Mouse (Mus musculus): Measurements from ENCODE around the gene Trp53i13.

Gene Trp53i13

DNA sequence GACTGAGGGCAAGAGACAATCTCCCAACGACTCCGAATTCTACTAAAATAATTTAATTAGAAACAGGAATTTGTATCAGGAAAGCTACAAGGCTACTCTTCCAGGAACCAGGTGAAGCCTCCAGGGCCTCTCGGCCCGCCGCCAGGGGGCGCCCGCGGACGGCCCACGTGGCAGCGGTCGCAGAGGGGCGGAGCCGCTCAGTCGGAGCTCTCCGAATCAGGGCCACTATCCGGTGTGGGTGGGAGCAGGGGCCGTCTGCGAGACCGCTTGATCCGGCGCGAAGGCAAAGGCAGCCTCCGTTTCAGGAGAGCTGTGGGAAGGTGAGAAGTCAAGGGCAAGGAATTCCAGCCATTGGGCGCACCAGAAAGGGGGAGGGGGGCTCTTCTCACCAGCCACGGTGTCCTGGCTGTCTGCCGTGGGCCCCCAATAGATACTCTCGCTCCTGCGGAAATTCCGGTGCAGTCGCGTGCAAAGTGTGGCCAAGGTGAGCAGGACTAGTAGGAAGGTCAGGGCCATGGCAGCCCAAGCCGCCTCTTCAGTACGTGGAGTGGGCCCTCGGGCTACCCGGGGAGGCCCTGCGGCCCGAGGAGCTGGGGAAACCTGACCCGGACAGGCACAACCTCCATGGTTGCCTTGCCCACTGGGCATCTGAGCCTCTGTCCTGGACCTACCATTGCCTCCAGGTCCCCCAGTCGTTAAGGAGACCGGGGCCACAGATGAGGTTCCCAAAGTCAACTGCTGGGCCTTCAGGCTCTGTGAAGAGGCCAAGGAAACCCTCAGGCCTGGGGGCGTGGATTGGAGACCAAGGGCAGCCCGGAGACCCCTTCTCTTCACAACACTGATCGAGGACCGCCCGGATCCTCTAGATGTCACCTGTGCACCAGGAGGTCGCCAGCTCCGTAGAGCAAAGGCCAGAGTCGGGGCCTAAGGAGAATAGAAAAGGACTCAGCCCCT lies 7.4 kb downstream of the Trp53i13 start:
- no peak for DNase-seq (ENCODE audit: extremely low read depth, low read depth)

DNA sequence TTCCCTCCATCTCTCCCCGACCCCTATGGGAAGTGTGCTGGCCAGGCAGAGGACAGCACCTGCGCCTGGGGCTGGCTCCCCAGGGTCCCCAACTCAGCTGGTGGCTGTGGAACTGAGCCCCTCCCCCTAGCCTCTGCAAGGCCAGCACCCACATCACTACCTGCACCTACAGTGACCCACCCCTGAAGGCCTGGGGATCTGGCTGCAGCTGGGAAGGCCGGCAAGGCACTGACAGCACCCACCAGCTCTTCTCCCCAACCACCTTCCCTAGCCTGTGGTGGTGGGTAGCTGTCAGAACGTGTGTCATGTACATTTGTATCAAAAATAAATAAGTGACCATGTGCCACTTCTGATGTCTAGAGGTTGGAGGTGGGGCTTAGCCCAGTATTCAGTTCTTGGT lies 8.4 kb downstream of the Trp53i13 start:
- no peak for DNase-seq (ENCODE audit: extremely low read depth, low read depth)

DNA sequence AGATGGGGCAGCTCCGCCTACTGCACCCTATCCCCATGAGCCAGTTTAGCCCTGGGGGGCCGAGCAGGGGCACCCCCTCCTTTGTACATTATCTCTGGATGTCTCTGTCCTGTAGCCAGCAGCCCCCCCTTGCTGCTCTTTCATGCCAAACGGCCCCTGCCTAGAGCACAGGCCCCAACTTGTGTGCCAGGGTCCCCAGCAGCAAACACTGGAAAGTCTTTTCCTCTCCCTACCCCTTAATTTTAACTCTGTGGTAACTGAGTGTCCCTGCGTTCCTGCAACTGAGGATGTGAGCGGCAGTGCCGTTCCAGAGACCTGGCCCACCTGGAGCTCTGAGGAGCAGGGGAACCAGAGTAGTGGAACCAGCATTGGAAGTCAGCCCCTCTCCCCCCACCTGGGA lies 8.8 kb downstream of the Trp53i13 start:
- no peak for DNase-seq (ENCODE audit: extremely low read depth, low read depth)

DNA sequence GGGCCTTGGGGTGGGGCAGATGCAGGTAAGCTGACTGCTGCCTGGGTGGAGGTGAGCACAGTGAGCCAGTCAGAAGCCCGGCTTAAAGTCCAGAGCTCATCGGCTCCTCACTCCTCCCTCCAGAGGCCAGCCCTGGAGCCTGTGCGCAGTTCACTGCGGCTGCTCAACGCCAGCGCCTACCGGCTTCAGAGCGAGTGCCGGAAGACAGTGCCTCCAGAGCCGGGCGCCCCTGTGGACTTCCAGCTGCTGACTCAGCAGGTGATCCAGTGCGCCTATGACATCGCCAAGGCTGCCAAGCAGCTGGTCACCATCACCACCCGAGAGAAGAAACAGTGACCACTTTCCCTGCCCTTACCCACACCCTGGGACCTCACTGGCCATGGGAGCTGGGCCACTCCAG lies 9.5 kb downstream of the Trp53i13 start:
- DNase-seq (ENCODE audit: extremely low read depth, low read depth), result no peak

DNA sequence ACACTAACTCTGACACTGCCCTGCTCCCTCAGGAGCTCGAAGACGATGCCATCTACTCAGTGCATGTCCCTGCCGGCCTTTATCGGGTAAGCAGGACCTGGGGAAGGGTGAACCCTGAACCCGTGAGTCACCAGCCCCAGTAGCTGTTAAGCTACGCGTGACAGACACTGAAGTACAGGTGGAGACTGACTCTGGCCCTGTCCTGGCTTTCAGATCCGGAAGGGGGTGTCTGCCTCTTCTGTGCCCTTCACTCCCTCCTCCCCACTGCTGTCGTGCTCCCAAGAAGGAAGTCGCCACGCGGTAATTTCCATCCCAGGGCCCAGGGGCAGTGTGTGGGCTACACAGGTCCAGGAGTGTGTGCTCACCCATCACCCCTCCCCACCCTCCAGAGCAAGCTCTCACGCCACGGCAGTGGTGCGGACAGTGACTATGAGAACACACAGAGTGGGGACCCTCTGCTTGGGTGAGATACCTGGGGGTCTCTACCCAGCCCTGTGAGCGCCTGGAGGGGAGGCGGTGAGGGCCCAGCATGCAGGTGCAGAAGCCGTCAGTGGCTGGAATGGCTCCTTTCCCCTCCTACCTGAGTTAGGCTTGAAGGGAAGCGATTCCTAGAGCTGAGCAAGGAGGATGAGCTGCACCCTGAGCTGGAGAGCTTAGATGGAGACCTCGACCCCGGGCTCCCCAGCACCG lies 10.3 kb downstream of the Trp53i13 start:
- DNase-seq (ENCODE audit: extremely low read depth, low read depth), result no peak

DNA sequence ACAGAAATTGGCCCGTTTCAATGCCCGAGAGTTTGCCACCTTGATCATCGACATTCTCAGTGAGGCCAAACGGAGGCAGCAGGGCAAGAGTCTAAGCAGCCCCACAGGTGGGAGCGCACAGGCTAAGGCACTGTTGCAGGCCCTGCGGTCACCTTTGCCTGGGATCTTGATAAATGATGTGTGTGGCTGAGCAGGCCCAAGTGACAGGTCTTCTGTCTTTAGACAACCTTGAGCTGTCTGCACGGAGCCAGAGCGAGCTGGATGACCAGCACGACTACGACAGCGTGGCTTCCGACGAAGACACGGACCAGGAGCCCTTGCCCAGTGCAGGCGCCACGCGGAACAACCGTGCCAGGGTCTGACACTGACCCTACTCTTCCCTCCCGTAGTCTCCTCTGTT lies 11.4 kb downstream of the Trp53i13 start:
- no peak for DNase-seq (ENCODE audit: extremely low read depth, low read depth)

DNA sequence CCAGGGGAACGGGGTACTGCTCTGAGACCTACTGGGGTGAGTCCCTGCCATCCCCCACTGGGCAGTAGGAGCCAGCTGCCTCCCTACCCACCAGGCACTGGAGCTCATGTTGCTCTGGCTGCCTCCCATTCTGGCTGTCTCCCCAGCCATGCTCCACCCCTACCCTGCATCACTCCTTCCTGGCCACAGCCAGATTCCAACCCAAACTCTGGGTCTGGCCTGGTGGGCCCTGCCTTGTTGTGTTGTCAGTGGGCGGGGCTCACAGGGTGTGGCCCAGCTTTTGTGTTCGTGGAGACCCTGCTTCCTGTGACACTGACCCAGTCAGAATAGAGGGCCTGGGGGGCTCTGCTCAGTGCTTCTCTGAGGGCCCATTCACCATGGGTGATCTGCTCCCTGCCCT lies 12.3 kb downstream of the Trp53i13 start:
- DNase-seq (ENCODE audit: extremely low read depth, low read depth), result no peak

DNA sequence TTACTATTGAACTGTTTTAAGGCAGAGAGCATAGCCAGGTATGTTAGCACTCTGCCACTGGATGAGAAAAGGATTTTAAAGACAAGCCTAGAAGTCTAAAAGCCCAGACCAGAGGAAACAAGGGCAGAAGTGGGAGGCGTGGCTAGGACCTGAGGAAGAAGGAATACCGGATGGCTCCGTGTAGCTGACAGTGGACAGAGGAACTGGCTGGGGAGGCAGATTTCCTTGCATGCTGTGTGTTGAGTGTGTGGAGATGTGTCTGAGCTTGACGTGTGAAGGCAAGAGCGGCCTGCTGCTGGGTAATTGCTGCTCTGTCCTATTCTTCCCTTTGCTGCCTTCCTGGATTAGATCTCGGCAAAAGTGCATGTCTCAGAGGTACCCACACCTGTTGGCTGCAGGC lies 13.3 kb downstream of the Trp53i13 start:
- DNase-seq (ENCODE audit: extremely low read depth, low read depth), result no peak

DNA sequence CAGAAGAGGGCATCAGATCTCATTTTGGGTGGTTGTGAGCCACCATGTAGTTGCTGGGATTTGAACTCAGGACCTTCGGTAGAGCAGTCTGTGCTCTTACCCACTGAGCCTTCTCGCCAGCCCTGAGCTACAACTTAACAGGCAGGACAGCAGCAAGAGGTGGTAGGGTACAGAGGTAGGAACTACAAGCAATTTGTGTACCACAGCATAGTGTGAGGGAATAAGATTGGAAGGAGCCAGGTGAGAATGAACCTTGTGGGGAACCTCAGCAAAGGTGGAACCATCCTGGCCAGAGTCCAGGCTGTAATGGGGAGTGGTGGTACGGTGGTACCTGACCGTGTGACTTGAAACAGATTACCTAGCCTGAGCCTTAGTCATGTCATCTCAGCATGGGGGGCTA lies 13.8 kb downstream of the Trp53i13 start:
- no peak for DNase-seq (ENCODE audit: extremely low read depth, low read depth)

DNA sequence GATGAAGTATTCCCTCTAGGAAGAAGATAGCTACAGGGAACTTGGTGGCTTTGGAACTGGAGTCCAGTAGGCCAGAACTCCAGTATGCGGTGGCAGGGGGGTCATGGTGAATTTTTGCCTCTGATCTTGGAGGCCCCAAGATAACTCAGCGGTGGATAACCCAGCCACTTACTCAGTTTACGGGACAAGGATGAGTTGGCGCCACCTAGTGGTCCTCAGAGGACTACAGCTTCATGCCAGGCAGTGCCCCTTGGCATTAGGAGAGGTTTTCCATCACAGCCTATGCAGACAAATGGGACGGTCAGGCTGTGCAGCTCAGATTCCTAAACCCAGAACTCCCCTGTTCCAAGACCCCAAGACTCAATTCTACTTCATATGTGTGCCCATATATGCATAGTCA lies 14.4 kb downstream of the Trp53i13 start:
- no peak for DNase-seq (ENCODE audit: extremely low read depth, low read depth)

DNA sequence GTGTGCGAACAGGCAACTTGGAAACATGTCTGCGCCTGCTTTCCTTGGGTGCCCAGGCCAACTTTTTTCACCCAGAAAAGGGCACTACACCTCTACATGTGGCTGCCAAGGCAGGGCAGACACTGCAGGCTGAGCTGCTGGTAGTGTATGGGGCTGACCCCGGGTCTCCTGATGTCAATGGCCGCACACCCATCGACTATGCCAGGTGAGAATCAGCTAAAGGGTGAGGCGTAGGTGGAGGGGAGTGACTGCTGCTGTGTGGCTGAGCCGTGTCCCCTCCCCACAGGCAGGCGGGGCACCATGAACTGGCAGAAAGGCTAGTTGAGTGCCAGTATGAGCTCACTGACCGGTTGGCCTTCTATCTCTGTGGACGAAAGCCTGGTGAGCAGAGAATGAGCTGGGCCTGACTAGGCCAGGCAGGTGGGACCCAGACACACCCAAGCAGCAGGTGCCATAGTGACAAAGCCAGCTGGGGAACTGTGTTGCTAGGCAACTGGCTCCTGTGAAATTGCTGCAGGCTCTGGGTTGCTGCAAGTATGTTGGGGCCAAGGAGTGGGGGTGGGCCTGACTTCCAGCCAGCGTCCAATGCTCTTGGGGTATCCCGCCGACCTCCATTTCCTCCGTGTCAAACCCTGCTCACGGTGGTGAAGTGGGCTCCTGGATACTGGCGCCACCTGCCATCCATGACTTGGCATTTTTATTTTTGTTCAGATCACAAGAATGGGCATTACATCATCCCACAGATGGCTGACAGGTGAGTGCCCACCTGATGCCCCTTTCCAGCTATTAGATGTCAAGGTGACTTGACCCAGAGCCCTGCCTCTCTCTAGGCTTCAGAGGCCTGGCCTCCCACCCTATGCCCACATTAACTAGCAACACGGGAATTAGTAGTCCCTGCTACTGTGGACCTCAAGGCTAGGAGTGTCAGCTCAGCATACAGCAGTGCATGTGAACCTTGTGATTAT lies 15.1 kb downstream of the Trp53i13 start:
- DNase-seq (ENCODE audit: extremely low read depth, low read depth), result no peak

DNA sequence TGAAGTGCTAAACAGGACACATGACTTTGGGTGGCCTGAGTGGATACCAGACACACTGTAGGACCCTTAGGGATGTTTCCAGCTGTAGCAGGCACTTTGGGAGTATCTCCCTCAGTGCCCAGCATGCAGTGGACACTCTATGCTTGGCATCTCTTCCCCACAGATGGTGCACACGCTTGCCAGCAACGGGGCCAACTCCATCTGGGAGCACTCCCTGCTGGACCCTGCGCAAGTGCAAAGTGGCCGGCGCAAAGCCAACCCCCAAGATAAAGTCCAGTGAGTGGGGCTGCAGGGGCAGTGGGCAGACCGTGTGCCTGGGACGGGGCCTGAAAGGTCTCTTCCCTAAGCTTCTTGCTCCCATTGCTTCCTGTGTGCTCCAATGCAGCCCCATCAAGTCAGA lies 16.4 kb downstream of the Trp53i13 start:
- DNase-seq (ENCODE audit: extremely low read depth, low read depth), result no peak

DNA sequence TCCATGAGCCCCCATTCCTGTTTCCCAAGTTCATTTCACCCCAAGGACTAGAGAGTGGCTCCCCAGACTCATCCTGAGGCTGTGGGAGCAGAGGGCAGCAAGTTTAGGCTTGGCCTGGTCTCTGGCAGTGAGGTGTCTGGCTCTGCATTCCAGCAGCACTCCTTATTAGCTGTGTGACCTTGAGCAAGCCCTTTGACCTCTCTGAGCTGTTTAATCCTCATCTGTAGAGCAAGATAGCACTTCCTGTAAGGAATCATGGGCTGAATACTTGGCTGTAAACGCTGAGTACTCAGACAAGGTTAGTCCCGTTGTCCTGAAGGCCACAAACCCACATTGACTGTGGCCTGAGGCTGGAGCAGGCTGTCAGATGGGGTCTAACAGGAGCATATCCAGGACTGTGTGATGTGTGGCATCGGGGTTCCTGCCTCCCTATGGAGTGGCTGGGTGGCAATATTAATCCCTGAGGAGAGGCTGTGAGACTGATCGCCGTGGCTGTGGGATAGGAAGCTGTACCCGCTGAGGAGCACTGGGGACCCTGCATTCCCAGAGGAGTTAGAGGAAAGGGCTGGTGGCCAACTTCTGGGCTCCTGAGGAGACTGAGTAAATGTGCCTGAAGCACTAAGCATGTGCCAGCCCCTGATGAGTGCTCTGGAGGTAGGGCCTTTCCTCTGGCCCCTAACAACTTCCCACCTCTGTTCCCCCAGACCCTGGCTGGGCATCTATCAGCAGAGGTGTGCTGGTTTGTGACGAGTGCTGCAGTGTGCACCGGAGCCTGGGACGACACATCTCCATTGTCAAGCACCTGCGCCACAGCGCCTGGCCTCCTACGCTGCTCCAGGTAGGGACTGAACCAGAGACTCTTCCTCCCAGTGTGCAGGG lies 17.3 kb downstream of the Trp53i13 start:
- no peak for DNase-seq (ENCODE audit: extremely low read depth, low read depth)

DNA sequence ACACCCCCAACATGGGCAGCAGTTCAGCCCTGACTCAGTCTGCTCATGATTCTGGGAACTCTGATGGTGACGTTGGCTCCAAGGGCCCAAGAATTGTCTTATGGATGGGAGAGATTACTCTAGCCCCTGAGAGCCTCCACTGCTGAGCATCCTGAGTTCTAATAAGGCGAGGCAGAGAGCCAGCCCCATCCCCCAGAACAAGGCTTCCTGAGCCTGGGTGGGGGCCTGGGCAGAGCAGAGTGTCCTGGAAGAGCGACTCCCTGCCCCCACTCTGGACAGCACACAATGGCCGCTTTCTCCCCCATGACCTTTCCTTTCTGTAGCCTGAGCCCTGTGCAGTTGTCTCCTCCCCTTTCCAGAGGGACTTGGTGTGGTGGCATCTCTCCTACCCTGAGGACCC lies 17.9 kb downstream of the Trp53i13 start:
- no peak for DNase-seq (ENCODE audit: extremely low read depth, low read depth)

DNA sequence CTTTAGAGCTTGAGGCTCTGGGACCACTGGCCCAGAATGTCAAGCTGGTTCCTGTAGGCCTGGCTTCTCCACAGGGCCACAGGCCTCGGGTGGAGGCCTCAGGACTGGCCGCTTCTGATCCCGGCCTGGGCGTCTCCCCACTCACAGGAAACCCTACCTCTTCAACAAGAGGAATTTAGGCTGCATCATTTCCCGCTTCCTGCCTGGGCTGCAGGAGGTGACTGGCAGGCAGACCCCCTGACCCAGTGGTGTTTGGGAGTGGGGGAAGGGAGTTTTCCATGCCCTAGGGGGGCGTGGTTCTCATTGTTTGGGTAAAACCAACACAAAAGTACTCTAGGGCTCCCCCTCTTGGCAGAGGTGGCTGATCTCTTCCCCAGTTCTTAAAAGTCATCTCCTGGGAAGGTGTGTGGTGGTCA lies 18.4 kb downstream of the Trp53i13 start:
- no peak for DNase-seq (ENCODE audit: extremely low read depth, low read depth)

DNA sequence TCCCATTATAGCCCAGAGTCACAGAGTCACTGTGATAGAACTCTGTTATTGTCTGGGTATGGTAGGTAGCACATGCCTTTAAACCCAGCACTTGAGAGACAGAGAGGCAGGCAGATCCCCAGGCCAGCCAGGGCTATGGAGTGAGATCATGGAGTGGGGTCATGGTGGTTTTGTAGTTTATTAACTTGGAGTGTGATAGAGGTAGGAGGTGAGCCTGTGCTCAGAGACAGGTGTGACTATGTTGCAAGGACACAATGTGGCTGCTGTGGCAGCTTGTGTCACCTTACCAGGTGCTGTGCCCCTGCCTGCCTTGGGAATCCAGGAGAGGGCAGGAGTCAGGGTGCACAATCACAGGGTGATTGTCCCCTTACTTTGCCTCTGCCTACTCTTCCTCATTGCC lies 20.3 kb downstream of the Trp53i13 start:
- DNase-seq (ENCODE audit: extremely low read depth, low read depth), result no peak

DNA sequence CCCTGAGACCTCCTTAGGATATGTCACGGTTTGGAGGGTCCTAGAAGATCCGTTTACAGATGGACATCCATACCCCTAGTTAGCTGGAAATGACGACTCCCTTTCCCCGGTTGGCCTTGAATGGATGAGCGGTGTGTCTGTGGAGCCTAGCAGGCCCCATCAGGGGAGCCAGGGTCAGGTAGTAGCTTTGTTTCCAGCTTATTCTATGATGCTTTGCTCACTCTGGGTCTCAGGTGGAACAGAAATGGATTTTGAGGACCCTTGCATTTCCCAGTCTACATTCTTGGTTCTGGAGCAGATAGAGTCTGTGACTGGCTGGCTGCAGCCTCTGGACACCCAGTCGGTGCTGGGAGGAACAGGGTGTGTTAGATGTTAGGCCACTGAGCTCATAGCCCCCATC lies 21.0 kb downstream of the Trp53i13 start:
- no peak for DNase-seq (ENCODE audit: extremely low read depth, low read depth)

DNA sequence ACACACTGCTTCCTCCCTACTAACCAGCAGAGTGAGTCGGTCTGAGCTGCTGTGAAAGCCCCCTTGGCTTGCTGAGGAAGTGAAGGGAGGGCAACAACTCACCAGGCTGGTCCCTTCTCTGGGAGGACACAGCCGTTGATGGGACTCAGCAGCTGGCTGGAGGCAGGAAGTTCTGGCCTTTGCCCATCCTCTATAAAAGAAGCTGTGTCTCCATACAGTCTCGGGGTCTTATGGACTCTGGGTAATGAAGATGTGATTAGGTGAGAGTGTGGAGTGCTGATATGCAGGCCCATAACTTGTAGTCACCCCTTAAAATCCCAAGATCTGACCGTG lies 21.5 kb downstream of the Trp53i13 start:
- DNase-seq (ENCODE audit: extremely low read depth, low read depth), result no peak

DNA sequence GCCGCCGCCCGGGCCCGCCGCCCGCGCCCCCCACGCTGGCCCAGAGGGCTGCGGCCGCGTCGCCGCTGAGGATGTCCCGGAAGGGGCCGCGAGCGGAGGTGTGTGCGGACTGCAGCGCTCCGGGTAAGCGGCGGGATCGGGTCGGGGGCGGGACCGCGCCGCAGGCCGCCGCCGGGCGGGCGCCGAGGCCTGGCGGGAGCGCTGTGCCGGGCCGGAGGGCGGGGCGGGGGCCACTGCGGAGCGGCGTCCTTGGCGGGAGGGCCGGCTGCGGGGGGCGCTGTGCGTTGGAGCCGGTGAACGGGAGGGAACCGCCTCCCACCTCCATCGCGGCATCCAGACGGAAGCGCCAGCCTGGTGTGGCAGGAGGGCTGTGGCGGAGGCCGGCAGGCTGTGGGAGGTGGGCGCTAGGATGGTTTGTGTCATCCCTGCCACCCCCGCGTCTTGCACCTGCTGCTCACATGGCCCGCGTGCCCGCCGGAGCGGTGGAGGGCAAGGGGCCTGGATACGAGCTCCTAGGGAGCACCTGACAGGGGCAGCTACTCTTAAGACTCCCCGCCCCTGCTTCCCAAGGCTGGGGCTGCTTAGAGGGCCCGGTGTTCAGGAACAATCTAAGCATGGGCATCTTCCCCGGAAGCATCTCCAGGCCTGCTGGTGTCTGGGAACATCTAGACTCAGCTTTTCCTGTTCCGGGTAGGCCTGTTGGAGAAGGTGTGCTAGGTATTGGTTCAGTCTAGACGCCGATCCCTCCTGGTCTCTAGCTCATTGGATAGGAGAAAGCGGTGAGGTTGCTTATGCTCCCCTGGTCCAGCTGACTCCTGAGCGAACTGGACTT lies 22.1 kb downstream of the Trp53i13 start, which contains the start of gene Git1:
Git1 (plus strand) TSS at position 51 of the 832 bp plus-strand sequence.
- DNase-seq (ENCODE audit: extremely low read depth, low read depth), result peak; percentile 41

DNA sequence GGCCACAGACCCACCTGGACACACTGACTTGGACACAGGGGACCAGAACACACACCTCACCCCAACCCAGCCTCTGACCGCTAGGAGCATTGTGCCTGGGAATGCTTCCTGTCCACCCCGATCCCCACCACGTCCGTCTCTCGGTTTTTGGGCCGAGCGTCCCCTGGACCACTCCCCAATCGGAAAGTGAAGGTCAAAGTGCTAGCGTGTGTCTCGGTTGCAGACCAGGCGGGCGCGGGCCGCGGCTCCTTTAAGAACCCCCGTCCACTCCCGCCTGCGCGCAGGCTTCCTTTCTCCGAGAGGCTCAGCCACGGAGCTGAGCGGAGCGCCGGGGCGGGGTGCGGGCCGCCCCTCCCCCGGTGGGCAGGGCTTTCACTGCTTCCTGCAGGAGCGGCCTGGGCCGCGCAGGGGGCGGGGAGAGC lies 22.9 kb downstream of the Trp53i13 start:
- peak; percentile 70 for DNase-seq (ENCODE audit: extremely low read depth, low read depth)

Measured in MEL-GATA-1-ER (cell line).